Mouse (Mus musculus): ENCODE results near the gene Ddx31. TPM values are rescaled to one million over a fixed set of nuclear protein-coding genes. Genes with fewer than 3 reads are reported as not detected.

The Ddx31 gene
- polyA plus RNA-seq, 1 experiment from 2014 or later, result 13.5 TPM

Other genes starting within 250 kb of the Ddx31 start
- 0.12 TPM in 1 of 2 replicates, not detected in the other for gene Gfi1b, start 218.4 kb upstream of the Ddx31 start, polyA plus RNA-seq (2014; fragmentation: Nextera tagmentation; extraction: Ambion mirVana)
- gene Tsc1, start 199.2 kb upstream of the Ddx31 start, polyA plus RNA-seq (2014; fragmentation: Nextera tagmentation; extraction: Ambion mirVana), result 17.7 and 25.5 TPM in 2 replicates
- gene Spaca9, start 140.7 kb upstream of the Ddx31 start, polyA plus RNA-seq (2014; fragmentation: Nextera tagmentation; extraction: Ambion mirVana), result 1.8 and 2.8 TPM in 2 replicates
- gene Ak8, start 140.2 kb upstream of the Ddx31 start, polyA plus RNA-seq (2014; fragmentation: Nextera tagmentation; extraction: Ambion mirVana), result 2.0 and 2.2 TPM in 2 replicates
- 20.2 and 24.9 TPM in 2 replicates for gene Gtf3c4, start within 50 bp of the Ddx31 start, polyA plus RNA-seq (2014; fragmentation: Nextera tagmentation; extraction: Ambion mirVana)
- 1.4 and 1.5 TPM in 2 replicates for gene Barhl1, start 76.3 kb downstream of the Ddx31 start, polyA plus RNA-seq (2014; fragmentation: Nextera tagmentation; extraction: Ambion mirVana)
- gene Cfap77, start 214.7 kb downstream of the Ddx31 start, polyA plus RNA-seq (2014; fragmentation: Nextera tagmentation; extraction: Ambion mirVana), result 0.11 TPM in 1 of 2 replicates, not detected in the other
- gene Ttf1, start 219.9 kb downstream of the Ddx31 start, polyA plus RNA-seq (2014; fragmentation: Nextera tagmentation; extraction: Ambion mirVana), result 6.0 and 7.4 TPM in 2 replicates